In the genomic region with DNA sequence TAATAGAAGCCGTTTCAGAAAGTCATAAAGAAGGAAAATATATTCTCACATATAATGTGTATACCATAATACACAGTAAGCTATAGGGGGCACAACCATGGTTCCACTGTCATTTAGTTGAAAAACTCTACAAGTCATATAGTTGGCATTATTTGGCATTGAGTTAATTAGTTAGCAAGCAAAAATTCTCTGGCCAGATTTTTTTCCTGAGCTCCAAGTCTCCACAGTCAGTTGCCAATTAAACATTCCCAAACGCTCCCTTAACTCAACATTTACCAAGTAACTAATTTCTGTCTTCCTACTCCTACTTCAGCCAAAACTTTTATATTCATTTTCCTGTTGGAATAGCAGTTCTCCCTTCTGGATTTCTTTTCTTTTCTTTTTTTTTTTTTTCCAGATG, we compare ENCODE assay signal across 32 mouse cellular contexts. TPM values are rescaled to one million over a fixed set of nuclear protein-coding genes. Genes with fewer than 3 reads are reported as not detected.
"Had no signal": no experiment of that assay in that cellular context is flagged by ENCODE, and none has a peak within 500 bp of the region (broad histone marks: within the 10 kb centered on the region; RNA-seq: fewer than 3 reads in every experiment).

No protein-coding gene starts in this region.

- H3K27ac ChIP-seq: heart, adult 2 months; heart, embryonic 10.5 days; heart, embryonic 13.5 days; heart, embryonic 15.5 days; hindbrain, embryonic 10.5 days; hindbrain, embryonic 12.5 days; hindbrain, embryonic 13.5 days; hindbrain, embryonic 14.5 days; hindbrain, embryonic 15.5 days; hindbrain, postnatal 0 days; intestine, embryonic 15.5 days; kidney, postnatal 0 days; layer of hippocampus, adult 2 months; left cerebral cortex, adult 2 months had no signal

- H3K27me3 ChIP-seq: heart, embryonic 12.5 days; heart, embryonic 13.5 days; heart, embryonic 15.5 days; hindbrain, embryonic 12.5 days; hindbrain, embryonic 13.5 days; hindbrain, embryonic 15.5 days; intestine, embryonic 15.5 days had no signal

- H3K4me3 ChIP-seq: heart, adult 2 months; heart, embryonic 10.5 days; heart, embryonic 12.5 days; heart, embryonic 13.5 days; heart, embryonic 15.5 days; hindbrain, embryonic 10.5 days; hindbrain, embryonic 12.5 days; hindbrain, embryonic 13.5 days; hindbrain, embryonic 15.5 days; intestine, embryonic 15.5 days; layer of hippocampus, adult 2 months; left cerebral cortex, adult 2 months had no signal

- DNase-seq: heart, adult 18-20 months; heart, adult 2 months; heart, postnatal 10 days; heart, postnatal 14 days; heart, postnatal 36 days; heart, postnatal 4 days; kidney, adult 18-20 months; kidney, postnatal 14 days; kidney, postnatal 25 days; kidney, postnatal 4 days; layer of hippocampus, adult 9-11 months; layer of hippocampus, postnatal 36 days had no signal

- H3K36me3 ChIP-seq: heart, embryonic 10.5 days; heart, embryonic 12.5 days; heart, embryonic 13.5 days; heart, embryonic 15.5 days; hindbrain, embryonic 10.5 days; hindbrain, embryonic 12.5 days; hindbrain, embryonic 13.5 days; hindbrain, embryonic 15.5 days; intestine, embryonic 15.5 days had no signal

- H3K4me1 ChIP-seq: heart, embryonic 10.5 days; hindbrain, embryonic 10.5 days; hindbrain, embryonic 12.5 days; hindbrain, embryonic 13.5 days; hindbrain, embryonic 15.5 days; intestine, embryonic 15.5 days had no signal

- H3K9me3 ChIP-seq: heart, embryonic 10.5 days; heart, embryonic 12.5 days; heart, embryonic 13.5 days; heart, embryonic 15.5 days; hindbrain, embryonic 10.5 days; hindbrain, embryonic 12.5 days; hindbrain, embryonic 13.5 days; hindbrain, embryonic 15.5 days; intestine, embryonic 15.5 days had no signal

- ATAC-seq: hindbrain, embryonic 16.5 days; hindbrain, postnatal 0 days; inflammation-experienced regulatory T-cells, adult 6 months; intestine, embryonic 15.5 days; intestine, embryonic 16.5 days; intestine, postnatal 0 days had no signal

- H3K4me2 ChIP-seq: heart, embryonic 11.5 days; heart, embryonic 12.5 days; heart, embryonic 13.5 days; heart, embryonic 15.5 days; hindbrain, embryonic 12.5 days; hindbrain, embryonic 13.5 days; hindbrain, embryonic 14.5 days; hindbrain, embryonic 15.5 days; intestine, embryonic 15.5 days had no signal

- H3K9ac ChIP-seq: heart, embryonic 12.5 days; heart, embryonic 13.5 days; heart, embryonic 15.5 days; hindbrain, embryonic 12.5 days; hindbrain, embryonic 13.5 days; hindbrain, embryonic 14.5 days; hindbrain, embryonic 15.5 days; intestine, embryonic 15.5 days had no signal

RNA-seq across cellular contexts. Expression of a gene that starts 2.4 kb away (rescaled TPM):
- polyA plus RNA-seq: inflammation-experienced regulatory T-cells, adult 6 months; kidney, embryonic 16.5 days; kidney, postnatal 0 days had no signal
